Mouse (Mus musculus) gastrocnemius, postnatal 36 days (tissue): ENCODE measurements at regions not wholly inside any gene's neighbourhood (a gene's known extent, or its start where the extent isn't known, plus 50 kb on each side); places are given as distances from the start of the nearest gene placed in this dataset.

Experiments used
- DNase-seq, 2 experiments: peaks; one replicate each; pipeline ENCODE4 v3.0.0; 2022
- intact Hi-C: fragments of 180-260 bp; cut with DNase I; formaldehyde crosslinking; loops from one replicate; pipeline ENCODE4 v1.15.1; 2025

DNA sequence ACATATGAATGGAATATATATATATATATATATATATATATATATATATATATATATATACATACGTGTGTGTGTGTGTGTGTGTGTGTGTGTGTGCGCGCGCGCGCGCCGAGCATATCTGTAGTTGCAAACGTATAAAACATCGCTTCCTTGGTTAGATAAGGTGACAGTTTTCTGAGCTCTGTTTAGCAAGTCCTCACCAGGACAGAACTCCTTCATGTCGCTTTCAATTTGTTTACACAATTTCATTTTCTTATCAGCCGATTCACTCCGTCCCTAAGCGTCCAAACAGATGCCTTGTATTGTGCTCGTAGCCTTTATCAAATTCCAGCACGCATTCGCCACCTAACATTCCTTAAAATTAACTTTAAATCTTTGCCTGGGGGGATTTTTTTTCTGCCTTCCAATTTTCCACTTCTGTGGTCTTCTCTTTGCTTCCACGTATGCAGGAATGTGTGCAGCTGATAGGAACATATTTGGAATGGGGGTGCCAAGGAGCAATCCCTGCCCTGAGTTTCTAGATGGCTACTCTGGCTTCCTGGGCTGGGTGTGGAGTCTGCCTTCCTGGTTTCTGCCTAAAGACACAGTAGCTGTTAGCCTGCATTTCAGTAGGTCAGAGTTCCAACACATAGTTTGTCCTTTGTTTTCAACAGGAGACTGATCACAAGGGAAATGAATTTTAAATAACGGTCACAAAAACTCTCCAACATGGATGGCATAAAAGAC lies 575.7 kb downstream of the Robo2 start:
- intact Hi-C loops: no loop called here
- DNase-seq: no peak

DNA sequence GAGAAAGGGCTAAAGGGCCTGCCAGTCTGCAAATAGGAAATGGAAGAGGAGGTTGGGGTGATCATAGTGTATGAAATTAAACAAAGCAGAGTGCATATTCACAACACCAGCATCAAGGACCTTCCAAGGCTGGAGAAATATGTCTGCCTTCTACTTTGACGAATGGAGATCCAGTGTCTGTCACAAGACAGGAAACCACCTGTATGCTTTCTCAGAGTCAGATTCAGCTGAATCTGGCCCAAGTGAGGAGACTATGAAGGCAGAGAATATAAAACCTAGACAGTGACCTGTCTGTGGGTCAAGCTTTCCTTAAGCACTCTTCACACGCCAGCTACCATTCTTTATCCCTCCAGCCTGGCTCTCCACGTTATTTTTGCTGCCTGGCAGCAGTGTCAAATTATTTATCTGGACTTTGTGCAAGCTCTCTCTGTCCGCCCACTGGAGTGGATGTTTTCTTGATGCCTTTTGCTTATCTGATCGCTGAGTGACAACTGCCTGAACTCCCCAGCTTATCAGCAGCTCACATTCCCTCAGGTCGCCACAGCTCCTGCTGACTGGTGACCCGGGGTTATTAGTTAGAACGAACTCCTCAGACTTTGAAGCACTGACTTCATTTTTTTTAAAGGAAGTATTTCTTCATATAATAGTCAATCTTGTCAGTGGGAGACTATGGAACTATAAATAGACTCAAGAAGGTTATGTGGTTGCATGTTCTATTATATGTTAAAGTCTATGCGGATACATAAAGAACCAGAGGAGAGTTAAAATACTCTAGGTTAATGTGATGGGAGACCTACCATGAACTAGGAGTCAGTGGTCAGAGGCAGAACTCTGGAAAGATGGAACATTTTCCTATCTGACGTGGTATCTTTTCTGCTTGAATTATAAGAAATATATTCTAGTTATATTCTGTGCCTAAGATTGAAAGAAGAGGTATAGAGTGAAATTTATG lies 590.0 kb downstream of the Robo2 start:
- intact Hi-C loops: no loop called here
- DNase-seq: no peak

DNA sequence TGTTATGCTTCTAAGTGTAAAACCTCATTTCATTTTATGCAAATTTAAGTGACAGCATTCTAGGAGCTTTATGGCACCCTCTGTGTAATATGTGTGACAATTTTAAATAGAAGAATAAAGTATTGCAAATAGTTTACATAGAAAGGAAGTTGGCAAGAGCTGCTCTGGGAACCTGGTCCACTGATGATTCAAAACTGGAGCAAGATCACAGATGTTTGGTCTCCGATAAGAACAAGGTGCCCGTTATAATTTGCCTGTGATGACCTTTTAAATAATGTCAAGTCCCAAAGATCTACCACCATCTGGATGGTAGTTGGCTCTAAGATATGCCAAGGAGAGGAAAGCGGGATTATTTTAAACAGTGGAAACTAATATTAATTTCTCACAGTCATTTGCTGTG lies 607.1 kb downstream of the Robo2 start:
- DNase-seq: no peak
- intact Hi-C loops: no loop called here

DNA sequence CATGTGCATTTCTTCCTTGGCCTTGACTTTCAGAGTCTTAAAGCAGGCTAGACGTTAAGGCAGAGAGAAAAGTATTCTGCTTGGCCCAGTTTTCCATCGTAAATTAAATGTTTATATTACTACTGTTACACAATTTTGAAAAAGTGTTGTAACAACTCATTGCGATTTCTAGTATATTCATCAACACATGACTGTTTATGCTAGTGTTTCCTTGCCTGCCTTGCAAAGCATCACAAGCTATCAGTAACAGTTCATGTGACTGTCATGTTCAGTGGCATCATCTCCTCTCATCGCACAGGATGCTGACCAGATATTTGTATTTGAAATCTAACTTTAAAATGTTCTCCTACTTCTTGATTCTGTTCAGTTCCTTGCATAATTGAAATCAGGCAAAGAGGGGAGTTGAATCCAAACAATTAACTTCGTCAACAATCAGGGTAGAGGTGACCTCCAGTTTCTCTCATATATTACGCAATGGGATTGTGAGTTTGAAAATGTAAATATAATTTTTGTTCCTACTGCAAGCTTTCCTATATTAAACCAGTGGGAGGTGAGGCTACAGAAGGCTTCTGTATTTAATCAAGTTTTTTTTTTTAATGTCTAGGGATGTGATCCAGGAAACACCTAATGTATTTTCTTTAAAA lies 615.0 kb downstream of the Robo2 start:
- intact Hi-C loops: no loop called here
- DNase-seq: no peak

DNA sequence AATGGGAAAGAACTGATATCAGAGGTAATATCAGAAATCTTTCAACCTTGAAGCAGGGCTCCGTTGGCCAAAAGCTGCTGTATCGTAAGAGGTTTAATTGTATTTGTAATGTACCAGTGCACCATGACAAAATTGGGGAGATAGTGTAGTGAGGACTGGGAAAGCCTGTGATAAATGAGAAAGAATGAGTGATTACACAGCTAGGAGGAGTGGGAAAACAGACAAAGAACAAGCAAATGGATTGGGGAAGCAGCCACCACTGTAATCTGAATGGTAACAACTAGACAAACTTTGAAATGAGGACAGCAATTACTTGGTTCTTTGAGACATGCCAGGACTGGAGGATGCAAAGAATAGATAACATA lies 626.6 kb downstream of the Robo2 start:
- intact Hi-C loops: no loop called here
- DNase-seq: no peak

DNA sequence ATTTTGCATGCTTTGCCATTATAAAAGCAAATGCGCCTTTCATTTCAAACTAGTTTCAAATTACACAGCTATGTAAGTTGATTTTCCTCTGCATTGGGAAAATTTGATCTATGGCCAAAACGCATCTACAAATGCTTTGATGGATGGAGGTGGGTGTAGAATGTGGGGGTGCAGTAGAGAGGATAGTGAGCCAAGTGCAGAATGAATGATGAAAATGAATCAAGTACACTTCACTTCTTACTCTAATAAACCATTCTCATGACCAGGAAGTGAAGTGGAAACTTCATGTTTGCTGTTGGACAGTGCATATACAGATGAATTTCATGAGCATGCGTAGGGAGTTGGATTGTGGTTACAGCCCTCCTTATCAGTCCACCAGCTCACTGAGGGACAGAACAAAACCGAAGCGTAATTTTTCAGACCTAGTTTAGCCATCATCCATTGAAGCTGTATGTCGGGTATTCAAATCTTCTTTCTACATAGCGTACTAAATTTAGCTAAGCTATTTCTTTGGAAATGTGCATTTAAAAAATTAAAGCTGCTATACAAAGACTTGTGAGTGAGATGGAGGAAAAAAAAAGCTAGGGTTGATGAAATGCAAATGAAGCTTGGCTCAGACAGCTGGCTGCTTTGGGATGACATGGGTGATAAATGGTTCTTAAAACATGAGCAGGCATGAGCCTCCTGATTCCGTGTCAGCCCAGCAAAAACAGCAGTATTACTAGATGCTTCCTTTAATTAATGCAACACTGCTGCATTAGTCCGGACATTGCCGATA lies 627.1 kb downstream of the Robo2 start:
- intact Hi-C loops: no loop called here
- no peak for DNase-seq

DNA sequence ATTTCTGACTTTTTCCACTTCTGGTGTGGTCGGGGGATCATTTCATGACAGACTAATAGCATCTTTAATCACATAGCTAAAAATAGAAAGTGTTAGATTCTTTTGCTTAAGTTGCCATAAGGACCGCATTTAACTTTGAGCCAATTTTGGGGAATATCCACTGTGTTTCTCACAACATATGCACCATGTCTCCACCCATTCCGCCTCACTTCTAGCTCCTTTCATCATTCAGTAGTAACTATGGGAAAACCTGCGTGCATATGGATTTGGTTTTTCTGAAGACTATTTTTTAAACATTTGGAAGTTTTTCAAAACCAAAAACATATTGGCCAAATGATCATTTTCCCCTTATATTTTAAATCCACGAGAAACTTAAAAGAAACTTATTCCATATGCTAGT lies 639.2 kb downstream of the Robo2 start:
- intact Hi-C loops: no loop called here
- no peak for DNase-seq

DNA sequence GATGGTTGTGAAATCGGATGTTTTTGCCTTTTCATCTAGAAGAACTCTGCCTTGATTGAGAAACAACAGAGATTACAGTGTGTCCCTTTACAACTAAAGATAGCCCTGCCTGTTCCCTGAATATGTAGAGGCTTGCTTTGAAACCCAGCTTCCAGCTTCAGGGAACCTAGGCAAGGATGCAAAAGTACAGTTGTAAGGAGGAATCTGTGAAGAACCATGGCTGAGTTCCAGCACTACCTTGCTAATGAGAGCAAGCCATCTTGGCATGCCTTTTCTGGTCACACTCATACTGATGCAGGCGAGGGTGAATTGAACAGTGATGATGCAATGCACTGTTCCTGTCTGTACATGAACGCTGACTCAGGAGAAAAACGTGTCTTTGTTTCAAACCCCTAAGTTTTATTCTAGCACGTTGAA lies 641.2 kb downstream of the Robo2 start:
- intact Hi-C loops: no loop called here
- DNase-seq: no peak

DNA sequence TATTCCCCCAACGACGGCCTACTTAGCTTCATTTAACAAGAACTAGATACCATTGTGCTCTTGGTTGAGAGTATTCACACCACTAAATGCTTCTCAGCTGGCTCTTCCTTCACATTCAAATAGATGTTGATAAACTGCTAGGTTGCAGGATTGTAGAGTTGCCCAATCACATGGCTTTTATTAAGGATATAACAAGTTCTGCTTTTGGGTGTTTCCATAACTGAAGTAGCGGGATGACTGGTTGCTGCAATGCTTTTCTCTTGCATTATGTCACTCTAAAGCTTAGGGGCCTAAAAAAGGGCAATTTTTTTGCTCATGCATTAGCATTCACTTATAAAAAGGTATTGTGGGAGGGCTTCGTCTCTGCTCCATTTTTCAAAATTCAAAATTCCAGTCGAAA lies 641.9 kb downstream of the Robo2 start:
- intact Hi-C loops: no loop called here
- DNase-seq: no peak

DNA sequence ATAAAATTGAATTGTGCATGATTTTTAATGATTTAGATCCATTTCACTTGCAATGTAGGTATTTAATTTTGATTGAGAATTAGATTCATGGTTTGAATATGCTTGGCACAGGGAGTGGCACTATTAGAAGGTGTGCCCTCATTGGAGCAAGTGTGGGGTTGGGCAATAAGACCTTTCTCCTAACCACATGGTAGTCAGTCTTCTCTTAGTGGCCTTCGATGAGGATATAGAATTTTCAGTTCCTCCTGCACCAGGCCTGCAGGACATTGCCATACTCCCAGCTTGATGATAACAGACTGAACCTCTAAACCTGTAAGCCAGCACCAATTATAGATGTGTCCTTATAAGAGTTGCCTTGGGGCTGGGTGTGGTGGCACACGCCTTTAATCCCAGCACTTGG lies 642.9 kb downstream of the Robo2 start:
- no peak for DNase-seq
- intact Hi-C loops: no loop called here

DNA sequence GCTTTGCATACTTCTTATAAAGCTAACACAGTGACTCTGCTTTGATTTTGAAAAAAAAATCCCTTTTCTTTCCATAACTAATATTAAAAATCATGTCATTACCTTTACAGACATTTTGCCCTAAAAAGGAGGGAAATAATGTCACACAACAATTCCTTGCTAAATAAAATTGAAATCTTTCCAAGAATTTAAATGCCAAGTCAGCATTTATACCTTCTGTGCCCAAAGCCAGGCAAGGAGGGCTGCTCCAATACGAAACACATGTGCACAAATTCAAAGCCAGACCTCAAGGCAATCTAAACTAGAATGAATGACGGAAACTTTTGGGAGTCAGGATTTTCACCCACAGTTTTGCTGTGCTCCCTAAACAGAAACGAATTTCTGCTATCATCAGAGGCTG lies 646.4 kb downstream of the Robo2 start:
- no peak for DNase-seq
- intact Hi-C loops: no loop called here

DNA sequence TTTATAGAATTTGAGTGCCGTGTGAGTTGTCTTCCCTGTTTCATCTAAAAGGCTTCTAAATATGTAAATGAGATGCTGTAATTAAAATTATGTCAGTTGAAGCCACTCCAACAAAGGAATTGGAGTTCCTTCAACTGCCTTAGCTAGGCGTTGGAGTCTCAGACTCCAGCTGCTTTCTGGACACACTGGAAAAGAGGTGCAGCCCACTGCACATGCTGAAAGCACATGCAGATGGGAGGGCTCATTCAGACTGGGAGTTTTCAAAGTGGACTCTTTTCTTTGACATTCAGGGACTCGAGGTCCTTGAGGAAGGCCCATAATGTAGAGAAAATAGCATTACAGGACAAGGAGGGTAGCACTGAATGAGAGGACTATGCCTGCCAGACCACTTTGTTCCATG lies 650.7 kb downstream of the Robo2 start:
- intact Hi-C loops: no loop called here

DNA sequence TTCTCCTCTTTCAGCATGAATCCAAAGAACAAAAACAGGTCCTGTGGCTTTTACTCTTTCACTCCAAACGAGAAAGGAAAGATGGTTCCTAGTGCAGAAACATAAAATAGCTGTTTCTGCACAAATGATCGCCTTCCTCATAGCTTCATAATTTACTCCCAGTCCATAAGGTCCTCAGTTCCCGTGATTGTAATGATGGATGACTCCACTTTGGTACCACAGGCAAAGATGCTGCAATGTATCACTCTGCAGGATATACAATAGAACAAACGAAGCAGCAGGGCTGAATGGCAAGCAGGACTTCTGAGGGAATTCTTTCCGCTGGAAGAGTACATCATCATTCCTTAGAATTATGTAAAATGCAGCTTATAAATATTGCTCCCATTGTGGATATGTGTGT lies 652.8 kb downstream of the Robo2 start:
- DNase-seq: no peak
- intact Hi-C loops: no loop called here

More for the DNA sequence above, 650.7 kb downstream of the Robo2 start:
- DNase-seq: no peak

DNA sequence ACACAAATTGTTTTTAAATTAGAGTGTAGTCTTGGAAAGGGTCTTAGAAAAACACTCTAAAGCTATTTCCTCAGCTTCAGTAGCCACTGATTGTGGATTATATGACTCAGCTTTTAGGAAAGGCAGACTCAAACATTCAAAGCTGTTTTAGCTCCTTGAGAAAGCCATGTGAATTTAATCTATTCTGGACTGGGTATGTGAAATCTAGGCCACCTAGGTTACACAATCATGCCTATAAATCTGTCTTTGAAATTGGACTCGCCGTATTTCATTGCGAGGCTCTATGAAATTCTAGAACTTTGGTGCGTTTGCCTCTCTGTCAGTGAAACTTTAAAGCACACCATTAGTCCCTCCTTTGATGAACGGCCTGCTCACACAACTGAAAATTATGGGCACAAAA lies 657.3 kb downstream of the Robo2 start:
- intact Hi-C loops: no loop called here
- no peak for DNase-seq

DNA sequence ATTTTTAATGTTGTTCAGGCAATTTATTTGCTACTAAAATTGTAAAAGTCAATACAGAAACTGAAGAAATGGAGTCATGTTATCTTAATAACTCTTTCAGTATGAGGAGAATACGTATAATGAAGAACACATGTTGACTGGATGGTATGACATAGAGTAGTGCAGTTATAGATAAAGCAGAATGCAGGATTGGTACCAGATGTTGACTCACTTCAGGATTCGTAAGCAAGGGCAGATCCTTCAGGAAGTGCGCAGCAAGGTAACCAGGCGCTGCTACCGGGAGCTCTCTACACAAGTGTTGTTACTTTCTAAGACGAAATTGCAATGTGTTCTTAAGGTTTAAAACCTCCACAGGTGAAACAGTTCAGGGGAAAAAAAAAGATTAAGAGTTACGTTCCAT lies 683.3 kb downstream of the Robo2 start:
- intact Hi-C loops: no loop called here
- DNase-seq: no peak

DNA sequence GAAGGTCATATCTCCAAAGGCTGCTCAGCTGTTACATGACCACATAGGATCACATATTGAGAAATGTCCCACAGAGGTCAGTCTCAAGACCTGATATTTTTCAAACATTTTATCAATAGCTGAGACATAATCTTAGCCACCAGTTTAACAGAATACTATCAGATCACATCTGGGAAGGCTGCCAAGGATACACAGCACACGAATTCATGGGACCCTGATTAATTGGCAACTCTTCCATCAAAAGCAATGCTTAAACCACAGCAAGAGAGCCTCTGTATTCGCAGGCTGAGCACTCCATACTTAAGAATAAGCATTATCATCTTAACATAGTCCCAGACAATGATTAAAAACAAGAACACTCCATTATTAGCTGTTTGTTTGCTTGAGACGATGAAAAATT lies 691.9 kb downstream of the Robo2 start:
- no peak for DNase-seq
- intact Hi-C loops: no loop called here

DNA sequence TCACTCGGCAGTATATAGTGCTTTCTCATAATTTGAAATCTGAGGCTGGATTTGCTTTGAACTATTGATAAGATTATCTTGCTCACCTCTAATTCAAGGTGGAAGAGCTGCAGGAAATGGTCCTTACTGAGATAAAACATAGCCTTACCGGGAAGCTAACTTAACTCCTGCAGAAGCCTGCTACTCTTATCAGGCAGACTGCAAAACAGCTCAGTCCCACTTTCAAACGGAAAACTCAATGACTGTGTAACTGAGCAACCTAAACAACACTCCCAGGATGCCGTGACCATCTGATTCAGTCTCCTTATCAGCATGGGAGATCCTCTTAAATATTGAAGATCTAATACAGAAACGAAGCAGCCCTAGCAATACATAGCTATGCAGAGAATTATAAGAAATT lies 695.3 kb downstream of the Robo2 start:
- intact Hi-C loops: no loop called here
- no peak for DNase-seq

DNA sequence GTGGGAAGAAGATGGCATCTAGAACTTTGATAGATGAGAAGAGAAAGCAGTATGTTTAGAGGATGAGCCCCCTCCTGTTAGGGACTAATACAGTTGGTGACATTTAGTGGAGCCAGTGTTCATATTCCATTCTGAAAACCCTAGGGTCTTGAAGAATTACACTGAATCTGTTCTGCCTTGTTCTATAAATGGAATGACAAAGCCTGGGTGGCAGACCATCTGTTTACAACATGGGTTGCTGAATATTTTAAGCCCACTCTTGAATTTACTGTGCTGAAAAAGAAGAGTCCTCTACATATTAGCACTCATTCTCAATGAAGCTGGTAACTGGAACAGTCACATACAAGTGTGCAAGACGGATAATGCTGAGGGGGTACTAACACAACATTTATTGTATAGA lies 704.6 kb downstream of the Robo2 start:
- DNase-seq: no peak
- intact Hi-C loops: no loop called here

DNA sequence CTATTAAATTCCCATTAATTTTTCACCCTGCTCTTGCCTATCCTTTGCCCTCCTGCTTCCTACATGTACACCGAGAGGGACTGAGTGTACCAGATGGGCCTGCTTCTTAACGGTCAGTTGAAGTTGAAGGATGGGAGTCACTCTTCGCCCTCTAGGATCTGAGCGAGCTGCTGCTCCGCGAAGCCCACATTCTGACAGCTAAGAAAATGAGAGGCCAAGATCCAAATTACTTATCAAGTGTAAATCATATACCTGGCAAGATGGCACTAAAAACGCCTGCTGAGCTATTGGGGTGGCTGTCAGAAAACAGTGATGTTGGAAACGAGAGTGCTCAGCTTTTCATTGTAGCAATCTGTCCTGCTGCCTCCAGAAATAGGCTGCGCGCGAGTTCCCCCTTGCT lies 722.4 kb downstream of the Robo2 start:
- DNase-seq: no peak

DNA sequence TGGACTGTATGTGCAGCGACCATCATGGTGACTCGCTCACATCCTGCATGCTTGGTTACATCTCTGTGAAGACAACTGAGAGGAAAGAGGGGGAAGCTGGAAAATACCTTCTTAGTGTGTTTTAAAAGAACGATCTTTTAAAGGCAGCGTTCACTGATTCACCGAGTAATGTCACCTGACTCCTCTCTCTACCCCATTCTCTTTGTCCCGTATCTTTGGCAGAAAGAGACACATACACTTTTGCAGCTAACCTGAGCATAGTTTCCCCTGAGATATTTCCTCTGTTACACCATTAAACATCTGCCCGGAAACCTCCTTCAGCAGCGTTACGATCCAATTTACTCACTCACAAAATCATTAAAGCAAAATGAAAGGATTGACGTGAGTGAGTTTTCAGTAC lies 731.8 kb downstream of the Robo2 start:
- DNase-seq: no peak
- intact Hi-C loops: no loop called here

More for the DNA sequence above, 722.4 kb downstream of the Robo2 start:
- intact Hi-C loops: no loop called here

DNA sequence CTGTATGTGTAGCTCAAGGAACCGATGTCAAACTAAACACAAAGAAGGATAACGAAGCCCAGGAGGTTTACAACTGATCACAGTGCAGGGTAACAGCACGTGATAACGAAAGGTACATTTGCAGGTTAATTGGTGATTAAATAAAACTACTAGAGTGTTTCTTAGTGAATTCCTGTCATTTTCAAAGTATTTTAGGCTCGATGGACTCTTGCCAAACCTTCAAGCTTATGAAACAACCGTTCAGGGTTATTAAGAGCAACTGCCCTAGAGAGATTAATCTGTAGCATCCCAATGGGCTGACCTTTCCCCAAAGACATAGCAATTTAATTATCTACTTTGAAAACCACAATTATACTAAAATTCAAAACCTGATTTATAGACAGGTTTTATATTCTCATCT lies 741.1 kb downstream of the Robo2 start:
- no peak for DNase-seq
- intact Hi-C loops: no loop called here
